11 mouse cellular contexts compared by ENCODE assay signal in the genomic region with DNA sequence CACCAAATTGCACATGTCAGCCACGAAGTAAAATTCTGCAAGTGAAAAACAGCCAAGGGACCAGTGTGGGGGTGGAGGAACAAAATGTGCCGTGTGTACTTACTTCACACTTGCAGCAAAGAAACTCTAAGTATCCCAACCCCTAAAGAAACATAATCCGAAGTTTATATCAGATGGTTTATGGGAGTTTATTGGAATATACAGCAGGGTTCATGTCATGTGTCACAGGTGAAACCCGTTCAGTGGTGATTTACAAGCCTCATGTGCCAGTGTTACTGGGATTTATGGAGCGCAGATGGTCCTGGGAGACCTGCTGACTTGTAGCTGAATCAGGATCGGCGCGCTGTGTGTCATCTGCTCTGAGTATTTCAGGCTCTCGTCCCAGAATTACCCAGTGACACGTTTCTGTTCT.
DNase-seq lines count a peak whose midpoint lies in the region; ATAC-seq and TF ChIP-seq lines count a peak whose summit lies in the region.
"Had no signal": no experiment of that assay in that cellular context is flagged by ENCODE, and none has a peak within 500 bp of the region (broad histone marks: within the 10 kb centered on the region; RNA-seq: fewer than 3 reads in every experiment).

No protein-coding gene starts in this region.

- no peak for TF ChIP-seq EP300 in liver, postnatal 0 days (IDR thresholded peaks at IDR 0.05; ENCODE audit: low read depth)

- no peak for TF ChIP-seq CTCF in liver, postnatal 0 days (IDR thresholded peaks at IDR 0.05; ENCODE audit: low read depth)

- peak overlapping the region; percentile 21; the same call in 1 of the 2 replicates for H3K4me2 ChIP-seq in kidney, embryonic 15.5 days
- no peak overlapping the region for H3K4me2 ChIP-seq in neural tube, embryonic 15.5 days
- no peak overlapping the region for H3K4me2 ChIP-seq in liver, postnatal 0 days (ENCODE audit: low read depth, low read length)
- H3K4me2 ChIP-seq: embryonic facial prominence, embryonic 12.5 days had no signal

- no peak overlapping the region for H3K9ac ChIP-seq in kidney, embryonic 15.5 days
- H3K9ac ChIP-seq in neural tube, embryonic 15.5 days (replicated peaks) = no peak overlapping the region
- H3K9ac ChIP-seq in liver, postnatal 0 days (replicated peaks) = no peak overlapping the region
- H3K9ac ChIP-seq: embryonic facial prominence, embryonic 12.5 days had no signal

- H3K27ac ChIP-seq in kidney, embryonic 15.5 days = 0 out of 2 replicates have a peak overlapping the region, but pooled peaks have one; percentile 14
- no peak overlapping the region for H3K27ac ChIP-seq in neural tube, embryonic 15.5 days (replicated peaks)
- H3K27ac ChIP-seq in liver, postnatal 0 days (ENCODE audit: low read depth) = no peak overlapping the region
- H3K27ac ChIP-seq: embryonic facial prominence, embryonic 12.5 days had no signal

- no peaks in the 10 kb centered on the region for H3K36me3 ChIP-seq in kidney, embryonic 15.5 days
- H3K36me3 ChIP-seq in neural tube, embryonic 15.5 days = no peaks in the 10 kb centered on the region
- no peaks in the 10 kb centered on the region for H3K36me3 ChIP-seq in liver, postnatal 0 days (replicated peaks; ENCODE audit: insufficient read depth, low read length)
- H3K36me3 ChIP-seq: embryonic facial prominence, embryonic 12.5 days had no signal

- H3K4me3 ChIP-seq in kidney, embryonic 15.5 days (replicated peaks) = no peak overlapping the region
- no peak overlapping the region for H3K4me3 ChIP-seq in neural tube, embryonic 15.5 days (replicated peaks)
- H3K4me3 ChIP-seq in liver, postnatal 0 days (ENCODE audit: low read depth, low read length) = no peak overlapping the region
- H3K4me3 ChIP-seq: embryonic facial prominence, embryonic 12.5 days; myocyte had no signal

- peaks cover 24% of the 10 kb centered on the region for H3K4me1 ChIP-seq in kidney, embryonic 15.5 days
- H3K4me1 ChIP-seq in neural tube, embryonic 15.5 days = peaks cover 12% of the 10 kb centered on the region
- no peaks in the 10 kb centered on the region for H3K4me1 ChIP-seq in liver, postnatal 0 days (ENCODE audit: insufficient read depth)
- H3K4me1 ChIP-seq: embryonic facial prominence, embryonic 12.5 days had no signal

- 24% methylated on average over 10 of the region's 10 CpGs for WGBS in kidney, embryonic 15.5 days
- 42% methylated on average over 10 of the region's 10 CpGs for WGBS in neural tube, embryonic 15.5 days
- 71% methylated on average over 10 of the region's 10 CpGs for WGBS in liver, postnatal 0 days (ENCODE audit: insufficient replicate concordance)

- H3K9me3 ChIP-seq in kidney, embryonic 15.5 days (replicated peaks) = no peaks in the 10 kb centered on the region
- no peaks in the 10 kb centered on the region for H3K9me3 ChIP-seq in neural tube, embryonic 15.5 days (replicated peaks)
- H3K9me3 ChIP-seq in liver, postnatal 0 days (ENCODE audit: low read length) = no peaks in the 10 kb centered on the region
- H3K9me3 ChIP-seq: embryonic facial prominence, embryonic 12.5 days had no signal

- peak; percentile 84 for ATAC-seq in kidney, embryonic 15.5 days (replicated peaks; ENCODE audit: low FRiP score)
- peak; percentile 50; the same call in 1 of the 2 replicates for ATAC-seq in neural tube, embryonic 15.5 days (ENCODE audit: low FRiP score)
- ATAC-seq in liver, postnatal 0 days = no peak

- no peak for DNase-seq in kidney, postnatal 36 days
- peak; percentile 79 to 87 for DNase-seq in cerebellum, postnatal 10 days
- peak; percentile 30 to 55 for DNase-seq in layer of hippocampus, postnatal 10 days (ENCODE audit: low spot score in 2 of 2)
- no peak for DNase-seq in liver, postnatal 0 days
- no peak for DNase-seq in gastrocnemius, adult 18-20 months (ENCODE audit: low spot score)
- DNase-seq in lung, postnatal 36 days = no peak
- DNase-seq: liver had no signal

- no peaks in the 10 kb centered on the region for H3K27me3 ChIP-seq in kidney, embryonic 15.5 days
- no peaks in the 10 kb centered on the region for H3K27me3 ChIP-seq in neural tube, embryonic 15.5 days (replicated peaks)
- no peaks in the 10 kb centered on the region for H3K27me3 ChIP-seq in liver, postnatal 0 days (ENCODE audit: insufficient read depth, low read length)
- H3K27me3 ChIP-seq: embryonic facial prominence, embryonic 12.5 days had no signal

Comparison
In these comparisons a context has a peak if more than half of its experiments do, and no peak if none do; other contexts are left out.
1. DNase-seq: peak in cerebellum, postnatal 10 days (2 of 2) and layer of hippocampus, postnatal 10 days (2 of 2); none in kidney, postnatal 36 days (0 of 2), liver, postnatal 0 days (single experiment), gastrocnemius, adult 18-20 months (single experiment) and lung, postnatal 36 days (single experiment).